Mouse (Mus musculus): Measurements from ENCODE around the gene Col6a5. TPM values are rescaled to one million over a fixed set of nuclear protein-coding genes. Genes with fewer than 3 reads are reported as not detected.
A peak's percentile ranks its signal among the peaks of the same experiment; 100 is the strongest.

Gene Col6a5
- total RNA-seq (2014; fragmentation: Nextera tagmentation) = not detected in 2 replicates
- total RNA-seq (2017) = not detected in 2 replicates

- no peak for ATAC-seq (replicated peaks; ENCODE audit: low FRiP score, low TSS enrichment, poor library complexity, severe bottlenecking)
Measured at GRCm38 (mm10) chr9:105960533-105960932, at the start of gene Col6a5. TSS of gene Col6a5 (minus strand) at chr9:105960643.

DNA sequence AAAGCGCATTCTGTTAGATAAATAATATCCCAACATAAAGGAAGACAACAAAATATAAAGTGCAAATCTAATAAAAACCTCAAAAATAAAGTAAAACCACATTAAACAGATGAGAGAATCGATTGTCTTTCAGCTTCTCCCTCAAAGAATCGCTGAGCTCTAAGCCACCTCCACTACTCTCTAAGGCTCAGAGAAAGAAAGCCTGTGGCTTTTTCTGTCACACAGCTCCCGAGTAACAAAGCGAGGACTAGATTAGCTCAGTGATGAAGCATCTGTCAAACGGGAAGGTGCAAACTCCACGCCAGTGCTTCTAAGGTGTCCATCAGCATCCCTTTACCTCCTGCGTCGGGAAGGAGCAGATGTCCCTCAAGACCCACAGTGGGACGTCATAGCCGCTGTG lies 37.5 kb upstream of the Col6a5 start:
- ATAC-seq (replicated peaks; ENCODE audit: low FRiP score, low TSS enrichment, poor library complexity, severe bottlenecking) = no peak

- no peak for ATAC-seq (replicated peaks; ENCODE audit: low FRiP score, low TSS enrichment, poor library complexity, severe bottlenecking)
Measured at GRCm38 (mm10) chr9:105992425-105992824, 32.0 kb upstream of the Col6a5 start.

DNA sequence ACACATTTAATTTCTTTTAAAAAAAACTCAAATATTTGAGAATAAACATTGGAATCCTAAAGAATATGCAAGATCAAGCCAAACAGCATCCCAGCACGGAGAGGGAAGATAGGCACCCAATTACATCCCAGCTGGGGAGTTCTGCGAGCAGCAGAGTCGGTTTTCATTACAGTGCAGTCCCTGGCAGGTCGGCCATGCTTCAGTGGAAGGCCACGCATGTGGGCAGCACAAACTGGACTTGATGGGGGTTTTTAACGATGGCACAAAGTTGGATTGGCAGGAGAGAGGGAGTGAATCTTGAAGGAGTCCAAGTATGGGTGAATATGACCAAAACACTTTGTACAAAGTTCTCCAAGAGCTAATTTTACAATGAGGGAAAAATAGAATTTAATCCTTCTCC lies 29.7 kb upstream of the Col6a5 start:
- no peak for ATAC-seq (replicated peaks; ENCODE audit: low FRiP score, low TSS enrichment, poor library complexity, severe bottlenecking)

DNA sequence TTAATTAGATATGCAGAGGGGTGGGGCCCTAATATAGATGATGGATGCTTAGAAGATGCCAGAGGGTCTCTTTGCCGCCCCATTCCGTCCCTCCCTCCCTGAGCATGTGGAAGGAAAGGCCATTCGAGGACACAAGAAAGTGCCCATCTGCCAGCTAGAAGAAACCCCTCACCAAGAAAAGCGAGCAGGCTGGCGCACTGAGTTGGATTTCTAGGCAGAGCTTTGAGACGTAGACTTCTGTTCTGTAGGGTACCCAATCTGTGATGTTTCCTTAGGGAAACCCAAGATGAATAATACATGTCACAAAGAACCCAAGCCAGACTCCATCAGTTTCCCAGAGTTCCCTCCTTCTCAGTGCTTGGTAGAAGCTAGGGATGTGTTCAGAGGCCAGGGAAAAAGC lies 29.0 kb upstream of the Col6a5 start:
- no peak for ATAC-seq (replicated peaks; ENCODE audit: low FRiP score, low TSS enrichment, poor library complexity, severe bottlenecking)

- peak; percentile 55; the same call in 1 of the 2 replicates for ATAC-seq (replicated peaks; ENCODE audit: low FRiP score, low TSS enrichment, poor library complexity, severe bottlenecking)
Measured at GRCm38 (mm10) chr9:105988096-105988495, 27.7 kb upstream of the Col6a5 start.

- no peak for ATAC-seq (replicated peaks; ENCODE audit: low FRiP score, low TSS enrichment, poor library complexity, severe bottlenecking)
Measured at GRCm38 (mm10) chr9:105984931-105985519, 24.6 kb upstream of the Col6a5 start.

GRCm38 (mm10) chr9:105978479-105978878 lies 18.0 kb upstream of the Col6a5 start:
- ATAC-seq (replicated peaks; ENCODE audit: low FRiP score, low TSS enrichment, poor library complexity, severe bottlenecking) = no peak

DNA sequence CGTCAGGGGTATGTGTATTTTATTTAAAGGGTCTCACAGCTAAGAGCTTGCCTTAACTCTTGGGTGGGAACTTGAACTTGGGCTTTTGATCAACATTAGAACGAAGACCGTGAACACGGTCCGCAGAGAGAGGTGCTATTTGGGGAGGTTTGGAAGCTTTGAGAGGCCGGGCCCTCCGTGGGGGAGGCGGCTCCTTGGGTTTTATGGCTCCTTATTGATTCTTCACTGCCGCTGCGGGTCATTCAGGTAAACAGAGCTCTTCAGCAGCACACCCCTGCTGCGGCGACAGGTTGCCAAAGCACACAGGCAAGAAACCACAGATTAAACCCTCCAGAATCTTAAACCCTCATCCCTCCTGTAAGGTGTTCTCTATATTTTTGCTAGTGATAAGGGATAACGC lies 16.4 kb upstream of the Col6a5 start:
- no peak for ATAC-seq (replicated peaks; ENCODE audit: low FRiP score, low TSS enrichment, poor library complexity, severe bottlenecking)

GRCm38 (mm10) chr9:105976314-105976713 lies 15.9 kb upstream of the Col6a5 start:
- no peak for ATAC-seq (replicated peaks; ENCODE audit: low FRiP score, low TSS enrichment, poor library complexity, severe bottlenecking)

- ATAC-seq (replicated peaks; ENCODE audit: low FRiP score, low TSS enrichment, poor library complexity, severe bottlenecking) = no peak
Measured at GRCm38 (mm10) chr9:105973736-105974135, 13.3 kb upstream of the Col6a5 start.

DNA sequence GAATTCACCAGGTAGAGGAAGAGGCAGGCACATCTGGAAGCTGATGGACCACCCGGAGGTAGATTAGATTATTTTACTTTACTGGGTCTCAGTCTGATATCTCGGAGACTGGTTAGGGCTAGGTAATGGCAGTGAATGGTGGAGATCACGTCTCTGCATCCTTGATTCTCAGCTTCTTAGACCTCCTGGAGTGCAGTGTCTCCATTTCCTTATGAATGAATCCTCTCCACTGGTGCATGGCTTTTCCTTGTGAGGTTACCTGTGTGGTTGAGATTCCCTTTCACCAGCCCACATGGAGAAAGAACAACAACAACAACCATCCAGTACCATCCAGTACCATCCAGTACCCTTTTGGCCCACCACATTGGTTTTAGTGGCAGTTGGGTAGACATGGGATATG lies 11.6 kb upstream of the Col6a5 start:
- no peak for ATAC-seq (replicated peaks; ENCODE audit: low FRiP score, low TSS enrichment, poor library complexity, severe bottlenecking)

DNA sequence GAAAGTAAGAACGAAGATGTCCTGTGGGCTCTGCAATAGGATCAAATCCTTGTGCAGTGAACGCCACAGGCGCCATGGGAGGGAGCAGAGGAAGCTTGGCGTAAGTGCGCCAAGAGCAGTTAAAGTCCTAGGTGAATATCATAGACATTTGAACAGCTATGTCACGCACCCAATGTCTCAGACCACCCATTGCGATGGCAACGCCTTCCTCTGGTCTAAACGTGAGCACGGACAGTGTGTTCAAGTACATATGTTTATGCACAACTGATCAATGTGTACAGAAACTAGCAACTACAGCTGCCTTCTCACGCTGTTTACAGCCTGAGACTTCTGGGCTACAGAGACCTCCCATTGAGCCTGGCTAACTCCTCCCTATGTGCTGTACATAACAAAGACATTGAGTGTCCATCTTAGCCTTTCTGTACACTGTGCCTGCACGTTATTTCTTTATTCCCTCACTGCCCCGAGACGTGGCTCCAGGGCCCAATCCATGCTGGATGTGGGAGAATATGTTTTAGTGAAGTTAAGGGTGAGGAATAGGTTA lies 11.0 kb upstream of the Col6a5 start:
- no peak for ATAC-seq (replicated peaks; ENCODE audit: low FRiP score, low TSS enrichment, poor library complexity, severe bottlenecking)

- no peak for ATAC-seq (replicated peaks; ENCODE audit: low FRiP score, low TSS enrichment, poor library complexity, severe bottlenecking)
Measured at GRCm38 (mm10) chr9:105970901-105971300, 10.5 kb upstream of the Col6a5 start.

GRCm38 (mm10) chr9:105967976-105968375 lies 7.5 kb upstream of the Col6a5 start:
- no peak for ATAC-seq (replicated peaks; ENCODE audit: low FRiP score, low TSS enrichment, poor library complexity, severe bottlenecking)

GRCm38 (mm10) chr9:105959116-105959515 lies 1.3 kb downstream of the Col6a5 start:
- no peak for ATAC-seq (replicated peaks; ENCODE audit: low FRiP score, low TSS enrichment, poor library complexity, severe bottlenecking)

DNA sequence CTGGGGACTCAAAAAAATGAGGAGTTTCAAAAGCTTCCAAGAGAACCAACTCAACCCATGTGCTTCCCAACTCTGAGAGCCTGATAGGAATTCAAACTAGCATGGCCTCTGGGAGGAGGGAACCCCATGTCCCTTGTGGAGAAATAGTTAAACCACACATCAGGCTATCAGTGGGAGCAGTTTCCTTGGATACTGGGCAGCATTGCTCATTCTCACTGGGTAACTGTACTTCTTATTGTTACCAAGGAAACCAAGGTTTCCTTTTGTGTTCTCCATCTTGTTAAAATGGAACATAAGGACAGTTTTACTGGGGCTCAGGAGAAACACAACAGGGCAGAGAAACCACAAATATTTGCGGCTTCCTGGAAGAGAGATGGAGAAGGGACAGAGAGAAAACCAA lies 10.7 kb downstream of the Col6a5 start:
- no peak for ATAC-seq (replicated peaks; ENCODE audit: low FRiP score, low TSS enrichment, poor library complexity, severe bottlenecking)

GRCm38 (mm10) chr9:105947577-105947976 lies 12.9 kb downstream of the Col6a5 start:
- ATAC-seq (replicated peaks; ENCODE audit: low FRiP score, low TSS enrichment, poor library complexity, severe bottlenecking) = no peak

DNA sequence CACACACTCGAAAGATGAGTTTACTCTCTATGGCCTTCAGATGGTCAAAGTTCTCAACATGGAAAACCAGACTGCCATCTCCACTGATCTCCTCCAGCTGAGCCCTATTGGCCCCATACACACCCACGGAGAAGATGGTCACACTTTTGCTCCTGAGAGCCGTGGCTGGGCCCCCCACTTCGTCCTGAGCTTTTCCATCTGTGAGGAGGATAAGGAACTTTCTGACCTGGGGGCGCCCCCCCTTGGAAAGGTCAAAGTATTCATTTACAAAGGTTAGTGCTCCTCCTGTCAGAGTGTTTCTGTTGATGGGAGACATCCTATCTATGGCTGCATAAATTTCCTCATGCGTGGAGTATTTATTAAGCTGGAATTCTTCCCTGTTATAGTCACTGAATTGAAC lies 26.6 kb downstream of the Col6a5 start:
- no peak for ATAC-seq (replicated peaks; ENCODE audit: low FRiP score, low TSS enrichment, poor library complexity, severe bottlenecking)

DNA sequence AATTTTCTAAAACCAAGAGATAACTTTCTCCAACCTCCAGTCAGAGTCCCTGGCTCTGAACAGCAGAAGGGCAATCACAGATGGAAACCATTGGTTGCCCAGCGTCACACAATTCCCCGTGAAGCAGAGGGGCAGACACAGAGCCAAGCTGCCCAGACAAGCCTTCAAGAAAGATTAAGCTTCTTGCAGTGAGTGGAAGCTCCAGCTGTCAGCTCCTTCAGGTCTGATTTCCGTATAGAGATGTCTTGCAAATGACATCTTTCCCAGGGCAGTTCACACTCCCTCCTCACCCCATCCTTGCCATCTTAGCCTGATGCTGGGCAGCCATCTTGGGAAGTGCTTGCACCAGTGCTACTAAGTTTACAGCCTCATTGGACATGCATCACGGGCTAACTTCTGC lies 31.2 kb downstream of the Col6a5 start:
- ATAC-seq (replicated peaks; ENCODE audit: low FRiP score, low TSS enrichment, poor library complexity, severe bottlenecking) = no peak

DNA sequence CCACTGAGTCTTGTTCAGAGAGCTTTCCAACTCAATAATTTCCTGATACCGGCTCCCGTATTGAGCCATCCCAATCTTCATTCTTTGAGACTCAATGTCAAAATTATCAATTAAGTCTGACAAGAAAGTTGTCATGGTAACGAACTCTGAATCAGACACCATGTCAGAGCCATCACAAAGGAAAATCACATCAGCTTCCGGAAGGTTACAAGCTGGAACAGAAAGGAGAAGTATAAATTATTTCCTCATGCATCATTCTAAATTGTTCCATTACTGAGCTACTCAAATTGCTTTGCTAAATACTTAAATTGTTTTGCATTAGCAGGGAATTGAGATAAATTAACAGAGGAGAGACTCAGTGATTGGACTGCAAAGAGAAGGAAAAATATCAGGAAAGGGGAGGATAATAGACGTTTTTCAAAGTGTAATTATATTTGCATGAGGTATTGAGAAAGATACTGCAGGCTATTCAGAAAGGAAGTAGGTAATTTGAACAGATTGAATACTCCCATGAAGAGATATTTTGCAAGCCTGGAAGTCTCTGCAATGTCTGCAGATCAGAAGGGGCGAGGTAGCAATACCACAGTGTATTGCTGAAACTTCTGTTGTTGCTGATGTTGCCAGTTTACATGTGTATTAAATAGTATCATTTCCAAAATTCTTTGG lies 31.9 kb downstream of the Col6a5 start:
- ATAC-seq (replicated peaks; ENCODE audit: low FRiP score, low TSS enrichment, poor library complexity, severe bottlenecking) = no peak
